Mouse (Mus musculus): ENCODE measurements around the gene Actn1.
A peak's percentile ranks its signal among the peaks of the same experiment; 100 is the strongest.

Gene Actn1

DNA sequence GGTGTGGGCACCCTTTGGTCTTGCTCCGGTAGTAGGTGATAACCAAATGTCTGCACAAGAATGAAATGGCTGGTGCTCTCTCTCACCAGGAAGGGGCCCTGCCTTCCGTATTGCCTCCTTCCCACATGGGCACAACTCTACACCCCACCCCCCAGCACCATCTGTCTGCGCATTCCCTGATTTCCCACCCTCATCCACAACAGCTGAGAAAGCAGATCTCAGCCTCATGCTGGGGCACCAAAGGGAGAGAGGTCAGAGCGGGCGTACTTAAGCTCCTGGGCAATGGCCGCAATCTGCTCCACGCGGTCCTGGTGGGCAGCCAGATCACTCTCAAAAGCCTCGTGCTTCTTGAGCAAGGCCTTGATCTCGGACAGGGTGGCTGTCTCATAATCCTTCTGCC, 82.1 kb downstream of the Actn1 start:
- DNase-seq, result no peak

DNA sequence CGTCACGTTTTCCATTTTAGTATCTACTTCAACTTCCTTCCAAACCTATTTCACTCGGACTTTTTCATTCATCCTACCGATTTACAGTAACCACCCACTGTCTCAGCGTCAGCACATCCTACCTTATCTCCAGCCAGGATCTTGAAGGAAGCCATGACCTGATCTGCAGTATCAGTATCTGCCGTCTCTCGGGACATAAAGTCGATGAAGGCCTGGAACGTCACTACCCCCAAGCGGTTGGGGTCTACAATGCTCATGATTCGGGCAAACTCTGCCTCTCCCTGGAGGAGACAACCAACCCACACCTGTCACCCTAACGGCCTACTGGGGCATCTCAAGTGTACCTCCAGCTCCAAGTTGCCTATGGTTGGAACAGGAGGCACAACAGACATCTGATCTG, 91.4 kb downstream of the Actn1 start:
- peak in 1 of 2 experiments; percentile 13 for DNase-seq

DNA sequence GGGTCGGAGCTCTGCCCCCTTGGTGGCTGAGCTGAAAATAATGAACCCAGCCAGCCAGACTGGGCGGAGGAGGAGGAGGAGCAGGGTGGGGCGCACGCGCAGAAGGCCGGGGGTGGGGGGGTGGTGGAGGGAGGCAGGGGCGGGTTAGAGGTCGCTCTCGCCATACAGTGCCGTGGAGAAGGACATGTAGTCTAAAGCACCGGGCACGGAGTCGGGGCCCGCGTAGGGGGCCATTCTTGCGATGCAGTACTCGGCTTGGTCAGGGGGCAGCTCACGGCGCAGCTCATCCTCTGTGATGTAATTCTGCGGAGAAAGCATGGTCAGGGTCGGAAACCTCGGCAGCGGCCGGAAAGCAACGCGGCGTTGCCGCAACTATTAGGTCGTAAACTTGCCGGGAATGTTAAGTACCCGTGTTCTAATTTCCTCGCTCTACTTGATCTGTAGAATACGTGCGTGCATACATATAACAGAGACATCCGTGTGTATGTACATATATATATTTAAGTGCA, 91.9 kb downstream of the Actn1 start:
- peak; percentile 86 to 92 for DNase-seq

DNA sequence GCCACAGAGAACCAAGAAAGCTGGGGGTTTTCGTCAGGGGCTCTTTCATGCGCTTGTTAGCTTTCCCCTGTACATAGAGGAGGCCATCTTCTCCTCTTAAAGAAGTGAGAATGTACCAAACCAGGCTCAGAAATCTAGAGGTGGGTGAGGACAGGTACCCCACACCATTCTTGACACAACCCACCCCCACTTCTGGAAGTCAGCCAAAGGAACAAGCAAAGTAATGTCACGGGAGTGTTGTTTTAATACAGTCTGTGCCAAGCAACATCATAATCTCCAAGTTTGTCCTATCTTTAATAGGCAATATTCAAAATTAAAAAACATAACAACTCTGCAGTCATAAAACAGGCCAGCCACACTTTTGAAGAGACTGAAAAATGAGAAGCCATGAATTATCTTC, 92.8 kb downstream of the Actn1 start:
- no peak for DNase-seq

DNA sequence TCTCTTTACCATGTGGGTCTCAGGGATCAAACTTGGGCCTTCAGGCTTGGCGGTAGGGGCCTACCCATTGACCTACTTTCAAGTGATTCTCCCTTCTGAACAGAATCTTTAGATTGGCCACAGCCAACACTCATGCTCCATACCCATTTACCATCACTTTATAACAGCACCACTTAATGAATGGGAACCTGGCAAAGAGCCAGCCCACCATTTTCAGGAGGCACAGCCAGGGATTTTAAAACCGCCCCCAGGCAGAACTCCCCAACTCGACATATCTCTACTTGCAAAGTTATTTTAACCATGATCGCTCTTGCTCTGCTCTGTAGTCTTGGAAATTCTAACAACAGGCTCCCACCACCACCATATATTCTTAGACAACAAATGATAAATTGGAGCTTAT, 93.5 kb downstream of the Actn1 start:
- no peak for DNase-seq

DNA sequence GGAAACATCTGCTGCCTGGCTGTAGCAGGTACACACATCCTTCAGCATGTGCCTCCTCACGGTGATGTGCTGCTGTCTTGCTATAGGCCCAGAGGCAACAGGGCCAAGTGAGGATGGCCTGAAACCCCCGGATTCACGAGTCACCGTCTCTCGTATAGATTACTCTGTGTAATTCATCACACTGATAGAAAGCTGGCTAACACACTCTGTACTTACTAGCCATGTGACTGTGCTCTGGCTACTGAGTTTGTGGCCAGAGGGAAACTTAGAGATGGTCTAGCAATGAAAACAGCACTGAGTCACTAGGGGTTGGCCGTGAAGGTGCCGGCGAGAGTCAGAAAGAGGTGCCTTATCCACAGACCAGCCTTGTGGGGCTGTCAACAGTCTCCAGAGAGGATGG, 95.6 kb downstream of the Actn1 start:
- DNase-seq, result no peak

DNA sequence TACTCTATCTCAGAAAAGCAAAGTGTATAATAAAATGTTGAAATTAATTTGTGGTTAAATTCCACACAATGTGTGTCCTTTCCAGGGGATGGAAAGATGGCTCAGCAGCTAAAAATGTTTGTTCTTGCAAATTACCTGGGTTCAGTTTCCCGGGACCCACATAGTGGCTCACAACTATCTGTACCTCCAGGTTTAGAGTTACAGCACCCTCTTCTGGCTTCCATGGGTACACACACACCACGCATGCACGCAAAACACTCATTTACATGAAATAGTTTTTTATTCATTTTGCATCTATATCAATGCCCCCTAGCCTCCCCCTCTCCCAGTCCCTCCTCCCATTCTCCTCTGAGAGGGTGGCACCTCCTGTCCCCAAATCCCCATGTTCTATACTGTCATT, 97.7 kb downstream of the Actn1 start:
- no peak for DNase-seq

DNA sequence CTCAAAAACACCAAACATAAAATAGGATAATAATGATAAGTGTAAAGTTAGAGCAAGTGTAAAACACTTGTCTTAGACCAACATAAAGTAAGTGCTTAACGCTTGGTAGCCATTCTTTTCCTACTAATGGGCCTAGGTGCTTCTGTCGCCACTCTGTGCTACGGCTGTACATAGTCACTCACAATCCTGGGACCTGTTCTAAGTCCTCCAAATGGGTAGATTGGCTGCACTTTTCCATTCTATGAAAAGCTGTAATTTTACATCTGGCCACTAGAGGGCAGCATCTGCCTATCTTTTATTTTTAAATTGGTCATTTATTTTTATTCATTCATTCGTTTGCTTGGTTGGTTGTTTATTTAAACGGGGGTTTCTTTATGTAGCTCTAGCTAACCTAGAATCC, 102.5 kb downstream of the Actn1 start:
- no peak for DNase-seq

DNA sequence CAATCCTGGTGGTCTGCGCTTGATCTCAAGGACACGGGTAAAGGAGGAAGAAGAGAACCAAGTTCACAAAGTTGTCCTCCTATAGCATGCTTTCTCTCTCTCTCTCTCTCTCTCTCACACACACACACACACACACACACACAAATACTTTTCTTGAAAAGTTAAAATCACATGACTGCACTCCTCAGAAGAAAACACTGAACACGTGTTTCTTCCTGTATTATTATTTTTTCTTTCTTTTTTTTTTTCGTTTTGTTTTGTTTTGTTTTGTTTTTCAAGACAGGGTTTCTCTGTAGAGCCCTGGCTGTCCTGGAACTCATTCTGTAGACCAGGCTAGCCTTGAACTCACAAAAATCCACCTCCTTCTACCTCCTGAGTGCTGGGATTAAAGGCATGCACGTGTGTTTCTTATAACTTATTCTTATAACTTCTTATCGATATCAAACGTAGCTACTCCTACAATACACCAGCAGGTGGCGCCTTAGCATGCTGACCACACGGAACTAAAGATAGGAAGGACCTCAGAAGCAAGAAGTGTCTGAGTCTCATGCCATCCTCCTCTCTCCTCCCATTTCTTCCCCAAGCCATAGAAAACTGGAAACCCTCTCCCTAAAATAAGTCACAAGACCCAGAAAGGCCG, 106.4 kb downstream of the Actn1 start:
- DNase-seq, result peak; percentile 71 to 79

DNA sequence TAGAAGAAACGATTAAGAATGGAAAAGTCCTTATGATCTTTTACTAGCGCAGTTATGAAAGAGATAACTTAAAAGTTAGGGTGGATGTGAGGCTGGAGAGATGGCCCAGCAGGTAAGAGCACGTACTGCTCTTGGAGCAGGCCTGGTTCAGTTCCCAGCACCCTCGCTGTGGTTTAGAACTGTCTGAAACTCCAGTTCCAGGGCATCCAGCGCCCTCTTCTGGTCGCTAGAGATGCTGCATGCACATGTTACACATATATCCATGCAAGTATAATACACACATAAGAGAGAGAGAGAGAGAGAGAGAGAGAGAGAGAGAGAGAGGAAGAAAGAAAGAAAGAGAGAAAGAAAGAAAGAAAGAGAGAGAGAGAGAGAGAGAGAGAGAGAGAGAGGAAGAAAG, 107.1 kb downstream of the Actn1 start:
- DNase-seq, result no peak

DNA sequence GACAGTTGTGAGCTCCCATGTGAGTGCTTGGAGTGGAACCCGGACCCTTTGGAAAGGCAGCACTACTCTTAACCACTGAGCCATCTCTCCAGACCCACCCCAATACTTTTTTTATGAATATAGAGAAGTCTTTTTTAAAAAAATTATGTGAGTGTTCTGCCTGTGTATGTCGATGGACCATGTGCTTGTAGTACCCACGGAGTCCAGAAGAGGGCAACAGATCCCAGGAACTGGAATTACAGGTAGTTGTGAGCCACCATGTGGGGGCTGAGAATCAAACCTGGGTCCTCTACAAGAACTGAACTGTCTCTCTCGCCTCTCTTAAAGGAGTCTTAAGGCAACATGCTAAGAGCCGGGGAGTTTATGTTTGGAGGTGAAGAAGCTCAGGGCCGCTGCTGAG, 108.3 kb downstream of the Actn1 start:
- DNase-seq, result no peak

DNA sequence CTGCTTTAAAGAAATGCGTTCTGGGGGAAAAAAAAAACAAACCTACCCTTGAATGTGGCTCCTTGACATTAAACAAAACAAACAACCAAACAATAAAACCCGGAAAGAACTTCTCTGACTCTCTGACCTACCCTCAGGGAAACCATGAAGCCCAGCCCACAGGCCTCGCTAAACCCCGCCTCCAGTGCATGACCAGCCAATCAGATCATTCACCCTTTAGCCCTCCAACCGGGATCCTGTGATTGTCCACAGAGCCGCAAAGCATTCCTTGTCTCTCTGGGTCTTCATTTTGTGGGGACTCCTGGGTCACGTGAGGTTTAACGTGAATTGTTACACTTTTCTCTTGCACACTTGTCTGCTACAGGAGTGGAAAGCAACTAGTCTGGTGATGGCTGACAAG, 109.5 kb downstream of the Actn1 start:
- peak; percentile 57 to 73 for DNase-seq

DNA sequence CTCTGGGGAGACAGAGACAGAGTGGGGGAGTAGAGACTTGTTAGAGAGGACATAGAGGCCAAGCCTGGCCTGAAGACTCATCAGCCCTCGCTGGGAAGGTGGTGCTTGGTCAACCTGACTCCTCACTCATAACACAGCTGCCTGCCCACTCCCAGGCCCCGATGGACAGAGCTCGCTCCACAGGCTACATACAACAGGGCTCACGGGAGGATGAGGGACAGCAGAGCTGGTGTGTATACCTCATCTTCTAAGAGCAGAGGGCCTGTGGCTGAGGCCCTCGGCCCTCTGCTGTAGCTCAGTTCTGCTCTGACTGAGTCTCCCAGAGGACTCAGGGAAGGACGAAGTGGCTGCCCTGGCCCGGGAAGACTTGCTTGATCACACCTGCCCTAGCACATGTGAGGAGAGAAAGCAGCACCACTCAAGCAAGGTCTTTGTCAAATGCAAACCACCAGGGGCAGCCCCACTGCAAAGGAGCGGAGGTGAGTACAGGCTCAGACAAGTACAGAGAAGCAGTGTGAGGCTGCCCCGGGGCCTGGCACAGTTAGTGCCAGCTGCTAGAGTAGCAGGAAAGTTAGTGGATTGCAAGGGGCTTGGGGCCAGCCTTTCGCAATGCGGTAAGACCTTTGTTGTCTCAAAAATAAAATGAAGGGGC, 112.5 kb downstream of the Actn1 start:
- DNase-seq, result no peak

DNA sequence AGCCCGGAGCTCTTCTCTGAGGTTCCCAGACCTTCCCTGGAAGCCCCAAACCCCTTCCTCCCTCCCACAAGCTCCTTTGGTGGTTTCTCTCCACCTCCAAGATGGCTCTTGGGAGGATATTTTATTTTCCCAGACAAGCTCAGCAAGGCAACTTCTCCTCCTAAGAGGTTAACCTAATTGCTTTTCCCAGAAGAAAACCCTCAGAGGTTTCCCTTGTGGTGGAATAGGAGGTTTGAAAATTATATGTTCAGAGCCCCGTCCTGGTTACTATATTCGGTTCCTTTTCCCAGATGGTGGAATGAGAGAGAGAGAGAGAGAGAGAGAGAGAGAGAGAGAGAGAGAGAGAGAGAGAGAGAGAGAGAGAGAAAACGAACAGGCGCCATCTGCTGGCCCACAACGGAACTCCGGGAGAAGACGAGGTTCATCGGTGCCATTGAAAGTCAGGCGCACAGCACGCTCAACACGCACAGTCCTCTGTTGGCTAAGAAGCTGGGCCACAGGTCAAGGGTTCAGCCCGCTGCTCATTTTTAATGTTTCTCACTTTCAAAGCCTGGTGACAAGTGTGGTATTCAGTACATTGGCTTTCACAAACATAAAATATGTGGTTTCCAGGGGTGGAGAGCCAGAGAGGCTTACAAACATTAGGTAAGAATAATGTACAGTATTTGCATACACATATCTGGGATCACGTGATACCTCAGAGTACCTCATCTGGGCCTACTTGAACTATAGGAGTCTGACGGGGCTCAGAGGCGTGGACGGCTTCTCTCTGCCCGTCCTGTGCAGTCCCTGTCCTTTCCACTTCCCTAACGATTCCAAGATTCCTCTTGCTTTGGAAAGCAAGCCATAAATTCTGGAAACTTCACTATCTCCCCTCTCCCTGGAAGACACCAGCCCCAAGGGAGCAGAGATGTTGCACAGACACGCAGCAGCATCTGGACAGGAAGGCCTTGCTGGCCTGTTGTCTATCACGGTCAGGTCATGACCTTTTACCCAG, 113.6 kb downstream of the Actn1 start:
- peak; percentile 89 to 91 for DNase-seq

DNA sequence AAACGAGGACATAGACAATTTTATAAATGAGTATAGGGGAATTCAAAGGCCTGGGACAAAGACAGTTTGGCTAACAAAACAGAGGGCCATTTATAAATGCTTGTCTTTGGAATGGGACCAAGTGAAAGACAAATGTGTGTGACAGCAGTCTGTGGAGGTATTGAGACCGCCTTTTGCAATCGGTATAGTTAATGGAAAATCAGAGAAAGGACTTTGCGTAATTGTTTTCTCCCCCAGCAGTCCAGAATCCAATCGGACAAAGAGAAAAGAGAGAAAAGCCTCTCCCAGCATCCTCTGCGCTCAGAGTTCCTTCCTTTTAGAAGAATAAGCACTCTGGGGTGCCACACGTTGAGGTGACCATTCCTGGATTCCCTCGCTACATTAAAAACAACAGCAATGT, 114.8 kb downstream of the Actn1 start:
- no peak for DNase-seq

DNA sequence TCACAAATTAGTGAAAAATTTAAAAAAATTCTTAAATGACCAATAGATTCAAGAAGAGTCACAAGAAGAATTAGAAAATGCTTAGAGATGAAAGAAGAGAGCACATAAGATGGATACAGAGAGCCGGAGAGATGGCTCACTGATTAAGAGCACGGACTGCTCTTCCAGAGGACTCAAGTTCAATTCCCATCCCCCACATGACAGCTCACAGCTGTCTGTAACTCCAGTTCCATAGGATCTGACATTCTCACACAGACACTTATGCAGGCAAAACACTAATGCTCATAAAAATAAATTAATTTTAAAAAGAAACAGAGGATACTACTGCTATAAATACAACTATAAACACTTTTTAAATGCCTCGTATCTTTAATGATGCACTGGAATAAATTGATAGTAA, 115.3 kb downstream of the Actn1 start:
- no peak for DNase-seq

DNA sequence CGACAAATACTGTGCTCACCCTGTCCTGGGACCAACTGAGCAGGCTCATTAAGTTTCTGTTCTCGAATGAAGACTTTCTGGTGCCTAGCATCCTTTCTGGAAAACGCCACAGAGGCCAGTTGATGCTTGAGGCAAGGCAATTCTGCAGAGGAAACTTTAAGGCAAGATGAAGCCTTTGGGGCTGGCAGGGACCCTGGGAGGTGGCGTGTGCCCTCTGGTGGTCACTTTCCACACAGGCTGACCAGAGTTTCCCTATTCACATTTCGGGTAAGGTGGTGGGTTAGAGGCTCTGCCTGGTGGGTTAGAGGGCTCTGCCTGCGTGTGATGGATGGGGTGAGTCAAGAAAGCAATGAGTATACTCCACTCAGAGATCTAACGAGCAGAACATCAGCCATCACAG, 118.7 kb downstream of the Actn1 start:
- DNase-seq, result peak; percentile 80 to 82

DNA sequence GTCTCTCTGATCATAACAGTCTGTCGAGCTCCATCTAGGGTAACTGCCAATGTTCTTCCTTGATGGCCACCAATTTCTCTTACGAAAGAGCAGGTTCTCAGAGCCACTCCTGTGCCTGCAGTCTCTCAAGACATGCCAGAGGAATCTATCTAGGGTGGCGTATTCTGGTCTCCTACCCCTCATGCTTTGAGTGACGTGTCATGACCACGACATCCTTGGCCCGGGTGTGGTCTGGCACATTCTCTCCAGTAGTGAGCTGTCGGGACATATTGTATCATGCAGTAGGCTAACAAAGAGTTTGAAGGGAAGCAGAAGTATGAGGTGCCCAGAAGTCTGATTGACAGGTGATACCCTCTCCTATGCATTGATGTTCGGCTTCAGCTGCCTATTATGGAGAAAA, 119.2 kb downstream of the Actn1 start:
- no peak for DNase-seq

DNA sequence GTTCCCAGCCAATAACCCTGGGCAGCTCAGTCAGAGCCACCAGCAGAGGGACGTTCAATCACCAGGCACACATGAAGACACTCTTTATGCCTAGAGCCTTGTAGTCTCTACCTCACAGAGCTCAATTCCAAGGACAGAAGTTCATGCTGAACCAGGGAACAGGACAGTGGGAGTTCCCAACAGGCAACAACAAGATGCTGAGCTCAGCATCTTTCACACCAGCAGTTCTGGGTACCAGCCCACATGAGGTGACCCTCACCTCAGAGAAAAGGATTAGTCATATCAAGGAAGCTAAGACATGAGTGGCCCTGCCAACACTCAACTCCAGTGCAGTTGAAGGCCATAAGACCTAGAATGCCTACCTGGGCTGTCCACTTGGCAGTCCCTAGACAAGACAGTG, 122.4 kb downstream of the Actn1 start:
- no peak for DNase-seq

DNA sequence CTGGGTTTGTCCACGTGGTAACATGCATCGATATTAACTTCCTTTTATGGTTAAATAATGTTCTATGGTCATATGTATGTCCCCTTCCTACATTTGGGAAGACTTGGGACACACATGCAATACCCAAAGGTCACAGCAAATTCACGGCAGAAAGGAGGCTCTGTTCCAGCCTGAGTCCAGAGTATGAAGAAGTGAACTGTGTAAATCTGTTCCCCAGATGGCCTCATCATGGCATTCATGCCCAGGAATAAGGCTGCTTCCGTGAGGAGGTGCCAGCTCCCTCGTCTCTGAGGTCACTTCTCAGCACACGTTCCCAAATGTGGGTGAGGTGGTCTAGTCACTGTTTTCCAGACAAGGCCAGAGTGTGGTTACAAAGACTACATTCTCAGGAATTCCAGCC, 122.9 kb downstream of the Actn1 start:
- no peak for DNase-seq

DNA sequence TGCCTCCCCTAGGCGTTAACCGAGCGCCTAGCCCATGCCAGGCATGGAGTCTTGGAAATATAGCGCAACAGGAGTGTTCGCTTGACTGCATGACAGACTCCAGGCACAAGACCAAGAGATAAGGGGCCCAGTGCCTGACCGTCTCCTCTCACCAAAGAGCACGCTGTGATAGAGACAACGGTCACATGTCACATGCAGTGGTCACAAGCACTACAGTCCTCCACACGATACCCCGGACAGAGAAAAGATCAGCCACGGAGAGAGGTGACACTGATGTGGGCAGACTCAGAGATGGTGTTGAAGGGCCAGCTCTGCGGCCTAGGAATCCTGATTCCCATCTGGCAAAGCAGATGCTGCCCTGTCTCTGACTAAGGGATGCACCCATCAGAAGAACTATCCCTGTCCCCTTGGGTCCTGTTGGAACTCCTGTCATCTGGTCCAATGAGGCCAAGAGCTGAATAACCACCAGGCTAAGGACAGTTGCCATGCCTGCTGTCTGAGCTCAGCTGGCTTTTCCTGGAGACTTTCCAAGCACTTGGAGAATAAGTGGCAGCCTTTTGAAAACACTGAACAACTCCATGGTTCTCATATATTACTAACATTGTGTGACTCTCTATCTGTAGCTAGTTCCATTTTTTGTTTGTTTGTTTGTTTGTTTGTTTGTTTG, 123.8 kb downstream of the Actn1 start:
- DNase-seq, result no peak

DNA sequence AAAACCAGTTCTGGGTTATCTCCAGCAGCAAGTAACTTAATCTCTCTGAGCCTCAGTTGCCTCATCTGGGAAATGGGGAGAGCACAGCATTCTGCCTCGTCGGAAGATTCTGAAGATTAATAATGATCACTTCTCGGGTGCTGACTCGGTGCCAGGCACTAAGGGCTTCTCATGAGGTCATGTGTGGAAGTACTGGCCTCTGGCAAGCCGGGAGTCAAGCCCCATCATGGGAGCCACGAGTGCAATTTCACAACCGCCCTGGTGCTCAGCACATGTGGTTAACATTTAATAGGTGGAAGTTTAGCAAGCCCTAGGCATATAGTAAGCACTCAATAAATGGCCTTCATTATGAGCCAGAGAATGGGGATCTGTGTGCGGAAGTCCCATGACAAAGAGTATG, 125.0 kb downstream of the Actn1 start:
- no peak for DNase-seq

DNA sequence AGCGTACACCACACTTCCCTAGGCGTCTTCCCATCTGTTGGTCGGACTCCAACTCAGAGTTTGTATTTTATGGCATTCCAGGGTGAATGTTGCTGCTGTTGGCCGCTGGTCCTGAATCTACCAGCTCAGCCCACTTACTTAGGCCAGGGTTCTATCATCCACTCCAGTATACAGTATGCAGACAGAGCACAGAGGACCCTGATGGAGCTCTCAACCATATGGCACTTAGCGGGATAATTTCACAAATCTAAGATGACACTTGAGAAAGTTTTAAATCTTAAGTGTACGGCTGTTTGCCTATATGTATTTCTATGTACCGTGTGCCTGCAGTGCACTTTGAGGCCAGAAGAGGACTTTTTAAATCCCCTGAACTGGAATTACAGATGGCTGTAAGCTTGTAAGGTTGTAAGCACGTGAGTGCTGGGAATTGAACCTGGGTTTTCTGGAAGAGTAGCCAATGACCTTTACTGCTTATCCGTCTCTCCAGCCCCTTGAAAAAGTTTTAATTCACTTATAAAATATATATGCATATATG, 127.1 kb downstream of the Actn1 start:
- no peak for DNase-seq

Data from kidney, postnatal 4 days (tissue).